Mouse (Mus musculus) heart, embryonic 15.5 days (tissue): ENCODE measurements around the gene Arih1. TPM values are rescaled to one million over a fixed set of nuclear protein-coding genes. Genes with fewer than 3 reads are reported as not detected.
A peak's percentile ranks its signal among the peaks of the same experiment; 100 is the strongest.

Experiments
- ATAC-seq: fragments of 200-750 bp; cut with Nextera tagmentation; replicated peaks from 2 replicates; pipeline ENCODE4 v1.8.0; 2017; ENCODE audit warnings: low read depth, moderate TSS enrichment; ENCODE audit not compliant: insufficient number of reproducible peaks, insufficient read depth, low FRiP score
- H3K27ac ChIP-seq: fragments of 300-500 bp; sonication (generic); 2 replicates; pipeline ENCODE4 v1.5.1; 2015; ENCODE audit warnings: mild to moderate bottlenecking, inconsistent platforms
- H3K27me3 ChIP-seq: fragments of 300-500 bp; sonication (generic); 2 replicates; pipeline ENCODE4 v1.6.1; 2015; ENCODE audit warnings: inconsistent platforms
- H3K36me3 ChIP-seq: fragments of 300-500 bp; sonication (generic); 2 replicates; pipeline ENCODE4 v1.6.1; 2015; ENCODE audit warnings: mild to moderate bottlenecking, inconsistent platforms
- H3K4me1 ChIP-seq: fragments of 300-500 bp; sonication (generic); replicated peaks from 2 replicates; pipeline ENCODE4 v1.6.1; 2015; ENCODE audit warnings: inconsistent platforms
- H3K4me2 ChIP-seq: fragments of 300-500 bp; sonication (generic); 2 replicates; pipeline ENCODE4 v1.6.1; 2015; ENCODE audit warnings: inconsistent platforms, mild to moderate bottlenecking, moderate library complexity
- H3K4me3 ChIP-seq: fragments of 300-500 bp; sonication (generic); 2 replicates; pipeline ENCODE4 v1.5.1; 2015; ENCODE audit warnings: mild to moderate bottlenecking, inconsistent platforms
- H3K9ac ChIP-seq: fragments of 300-500 bp; sonication (generic); 2 replicates; pipeline ENCODE4 v1.6.1; 2015; ENCODE audit warnings: mild to moderate bottlenecking, inconsistent platforms
- H3K9me3 ChIP-seq: fragments of 300-500 bp; sonication (generic); replicated peaks from 2 replicates; pipeline ENCODE4 v1.6.1; 2016; ENCODE audit warnings: inconsistent platforms
- WGBS: fragments of 180-500 bp; shearing (Covaris S2); methylation state at CpG from one replicate; pipeline ENCODE4 v1.1.7; 2015; ENCODE audit warnings: mixed read lengths; 5-methylcytosine and 5-hydroxymethylcytosine counted together
- polyA plus RNA-seq: library from polyadenylated mRNA; unstranded; fragments of >200 nt; fragmentation: Nextera tagmentation; extraction: Ambion mirVana; gene quantifications from 2 replicates; pipeline ENCODE4 v1.2.1, GENCODE M21; 2015

Gene Arih1
- polyA plus RNA-seq, 1 experiment from 2014 or later, result 12.1 TPM

GRCm38 (mm10) chr9:59458997-59459510 lies 27.4 kb downstream of the Arih1 start:
- Histone ChIP-seq H3K27me3 (no peaks in the 10 kb centered on the region), H3K4me3 (no peak overlapping the region), H3K9ac (no peak overlapping the region), H3K36me3 (no peaks in the 10 kb centered on the region), H3K4me1 (peaks cover 20% of the 10 kb centered on the region), H3K4me2 (no peak overlapping the region), H3K9me3 (no peaks in the 10 kb centered on the region), H3K27ac (no peak overlapping the region)
- 58% methylated on average over 4 of the region's 4 CpGs for WGBS
- ATAC-seq, result 0 out of 2 replicates have a peak, but pooled peaks have one; percentile 22

- Histone ChIP-seq H3K9me3 (no peaks in the 10 kb centered on the region), H3K36me3 (no peaks in the 10 kb centered on the region), H3K4me1 (peaks cover 17% of the 10 kb centered on the region), H3K4me2 (no peak overlapping the region), H3K27me3 (no peaks in the 10 kb centered on the region), H3K27ac (no peak overlapping the region), H3K4me3 (no peak overlapping the region), H3K9ac (no peak overlapping the region)
- 71% methylated on average over 1 of the region's 1 CpGs for WGBS
- no peak for ATAC-seq
Observed at GRCm38 (mm10) chr9:59458416-59458815, 28.0 kb downstream of the Arih1 start.

DNA sequence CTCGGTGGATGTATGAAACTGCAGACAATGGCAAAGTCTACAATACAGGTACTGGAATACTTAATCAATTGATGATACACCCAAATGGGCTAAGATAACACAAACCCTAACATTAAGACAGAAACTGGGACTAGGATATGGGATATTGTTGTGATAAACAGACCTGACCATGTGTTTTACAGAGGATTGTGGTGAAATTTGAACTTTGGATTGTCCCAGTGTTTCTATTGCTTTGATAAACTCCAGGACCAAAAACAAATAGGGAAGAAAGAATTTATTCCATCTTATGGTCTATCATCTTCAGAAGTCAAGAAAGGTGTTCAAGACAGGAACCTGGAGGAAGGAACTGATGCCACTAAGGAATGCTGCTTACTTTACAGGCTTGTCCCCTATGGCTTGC lies 28.7 kb downstream of the Arih1 start:
- Histone ChIP-seq H3K4me2 (no peak overlapping the region), H3K4me1 (peaks cover 17% of the 10 kb centered on the region), H3K9me3 (no peaks in the 10 kb centered on the region), H3K27ac (no peak overlapping the region), H3K36me3 (no peaks in the 10 kb centered on the region), H3K4me3 (no peak overlapping the region), H3K9ac (no peak overlapping the region), H3K27me3 (no peaks in the 10 kb centered on the region)
- no peak for ATAC-seq
- WGBS, result 94% methylated on average over 1 of the region's 1 CpGs

DNA sequence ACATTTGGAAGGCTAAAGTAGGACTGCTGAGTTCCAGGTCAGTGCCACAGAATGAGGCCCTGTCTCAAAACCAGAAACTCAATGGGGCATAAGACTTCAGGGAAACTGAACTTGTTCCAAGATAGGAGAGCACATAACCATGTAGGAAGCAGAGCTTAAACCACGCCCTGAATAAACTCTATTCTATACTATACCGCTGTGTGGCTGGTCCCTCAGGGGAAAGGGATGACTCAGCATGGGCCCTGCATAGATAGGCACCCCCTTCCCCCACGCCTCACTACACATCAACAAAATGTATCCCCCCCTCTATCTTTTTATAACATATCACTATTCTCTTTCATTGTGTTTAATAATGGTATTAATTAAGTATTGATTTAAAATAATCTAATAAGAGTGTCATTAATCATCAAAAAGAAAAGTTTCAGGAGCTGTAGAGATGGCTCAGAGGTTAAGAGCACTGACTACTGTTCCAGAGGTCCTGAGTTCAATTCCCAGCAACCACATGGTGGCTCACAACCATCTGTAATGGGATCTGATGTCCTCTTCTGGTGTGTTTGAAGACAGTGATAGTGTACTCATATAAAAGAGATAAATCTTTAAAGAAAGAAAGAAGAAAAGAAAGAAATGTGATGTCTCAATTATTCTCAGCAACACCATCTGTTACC lies 30.9 kb downstream of the Arih1 start:
- no peak overlapping the region for H3K9ac ChIP-seq
- H3K9me3 ChIP-seq, result no peaks in the 10 kb centered on the region
- H3K27me3 ChIP-seq, result no peaks in the 10 kb centered on the region
- 57% methylated on average over 3 of the region's 3 CpGs for WGBS
- ATAC-seq, result no peak
- no peak overlapping the region for H3K27ac ChIP-seq
- H3K4me3 ChIP-seq, result no peak overlapping the region
- no peak overlapping the region for H3K4me2 ChIP-seq
- H3K36me3 ChIP-seq, result no peaks in the 10 kb centered on the region
- H3K4me1 ChIP-seq, result peaks cover 17% of the 10 kb centered on the region

DNA sequence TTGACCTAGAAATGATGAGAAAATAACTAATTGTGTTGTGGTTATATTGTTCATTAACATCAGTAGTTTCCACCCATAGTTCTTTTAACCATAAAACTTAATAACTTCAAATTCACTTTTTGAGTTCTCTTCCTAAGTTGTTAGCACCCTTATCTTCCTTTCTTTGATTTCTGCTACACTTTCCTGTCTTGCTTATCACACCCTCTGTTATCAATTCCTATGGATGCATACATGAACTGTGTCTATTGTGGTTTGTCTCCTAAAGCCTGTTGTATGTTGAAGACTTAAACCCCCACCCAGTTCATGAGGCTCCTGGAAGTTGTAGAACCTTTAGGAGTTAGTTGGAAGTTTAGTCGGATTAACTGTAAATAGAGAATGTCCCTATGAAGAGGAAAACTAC lies 52.7 kb downstream of the Arih1 start:
- WGBS, result 91% methylated on average over 1 of the region's 1 CpGs
- Histone ChIP-seq H3K27me3 (no peaks in the 10 kb centered on the region), H3K9ac (no peak overlapping the region), H3K4me2 (no peak overlapping the region), H3K36me3 (peaks cover 9% of the 10 kb centered on the region; the same call in 1 of the 2 replicates), H3K4me3 (no peak overlapping the region), H3K27ac (no peak overlapping the region), H3K9me3 (no peaks in the 10 kb centered on the region), H3K4me1 (peaks cover 3% of the 10 kb centered on the region; the same call in 1 of the 2 replicates)
- no peak for ATAC-seq

GRCm38 (mm10) chr9:59431626-59432025 lies 54.8 kb downstream of the Arih1 start:
- no peak for ATAC-seq
- Histone ChIP-seq H3K4me2 (no peak overlapping the region), H3K4me1 (peaks cover 3% of the 10 kb centered on the region; the same call in 1 of the 2 replicates), H3K36me3 (peaks cover 15% of the 10 kb centered on the region), H3K9me3 (no peaks in the 10 kb centered on the region), H3K27me3 (no peaks in the 10 kb centered on the region), H3K4me3 (no peak overlapping the region), H3K27ac (no peak overlapping the region), H3K9ac (no peak overlapping the region)
- WGBS, result 88% methylated on average over 2 of the region's 2 CpGs

DNA sequence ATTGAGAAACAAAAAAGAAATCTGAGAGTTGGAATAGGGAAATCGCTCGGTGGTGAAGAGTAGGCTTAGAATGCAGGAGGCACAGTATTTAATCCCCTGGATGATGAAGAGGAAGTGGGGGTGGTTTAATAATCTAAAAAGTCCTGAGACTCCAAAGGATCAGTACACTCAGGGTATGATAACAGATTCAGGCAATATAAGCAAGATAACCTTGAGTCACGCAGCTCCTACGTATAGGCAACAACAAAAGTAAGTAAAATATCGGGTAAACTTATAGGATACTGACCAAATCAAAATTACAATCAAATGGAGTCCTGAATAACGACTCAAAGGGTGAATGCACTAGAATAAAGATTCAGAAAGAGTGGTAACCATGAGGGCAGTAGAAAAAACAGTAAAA lies 65.9 kb downstream of the Arih1 start:
- ATAC-seq, result no peak
- 81% methylated on average over 6 of the region's 6 CpGs for WGBS
- no peak overlapping the region for H3K4me2 ChIP-seq

DNA sequence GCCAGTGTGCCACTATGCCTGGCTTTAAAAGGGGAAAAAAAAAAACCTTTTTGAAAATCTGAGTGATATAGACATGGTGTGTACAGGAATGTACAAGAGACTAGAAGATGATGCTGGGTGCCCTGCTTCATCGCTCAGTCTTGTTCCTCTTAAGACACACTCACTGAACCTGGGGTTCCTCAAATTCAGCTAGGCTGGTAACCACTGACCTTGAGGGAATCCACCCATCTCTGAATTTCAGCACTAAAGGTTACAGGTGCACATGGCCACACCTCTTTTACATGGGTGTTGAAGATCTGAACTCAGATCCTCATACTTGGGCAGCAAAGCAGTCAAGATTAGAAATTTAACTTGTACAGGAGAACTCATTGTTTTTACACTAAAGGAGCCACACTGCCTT lies 79.1 kb downstream of the Arih1 start:
- Histone ChIP-seq H3K27ac (no peak overlapping the region), H3K4me3 (no peak overlapping the region), H3K36me3 (peaks cover 37% of the 10 kb centered on the region), H3K9ac (no peak overlapping the region), H3K4me1 (no peaks in the 10 kb centered on the region), H3K9me3 (no peaks in the 10 kb centered on the region), H3K27me3 (no peaks in the 10 kb centered on the region), H3K4me2 (no peak overlapping the region)
- 90% methylated on average over 1 of the region's 1 CpGs for WGBS
- ATAC-seq, result no peak

More for the DNA sequence above, 65.9 kb downstream of the Arih1 start:
- Histone ChIP-seq H3K27me3 (no peaks in the 10 kb centered on the region), H3K4me1 (no peaks in the 10 kb centered on the region), H3K27ac (no peak overlapping the region), H3K4me3 (no peak overlapping the region), H3K9me3 (no peaks in the 10 kb centered on the region), H3K9ac (no peak overlapping the region), H3K36me3 (no peaks in the 10 kb centered on the region)

DNA sequence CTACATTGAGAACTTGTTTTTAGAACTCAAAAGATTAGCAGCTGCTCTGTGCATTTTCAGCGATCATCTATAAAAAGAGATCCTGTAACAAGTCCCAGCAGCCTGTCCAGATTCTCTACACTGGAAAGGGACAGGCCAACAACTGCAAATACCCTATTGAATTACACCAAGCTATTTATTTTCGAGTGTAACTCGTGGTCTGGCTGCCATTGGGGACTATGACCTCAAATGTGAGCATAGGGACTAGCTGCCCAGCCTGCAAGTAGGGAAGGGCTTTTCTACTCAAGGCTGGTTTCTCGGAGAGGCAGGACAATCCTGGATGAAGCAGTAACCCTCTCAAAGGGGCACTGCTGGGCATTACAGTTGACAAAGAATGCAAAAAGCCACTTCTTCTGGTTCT lies 97.3 kb downstream of the Arih1 start:
- Histone ChIP-seq H3K27ac (no peak overlapping the region), H3K27me3 (no peaks in the 10 kb centered on the region), H3K9me3 (no peaks in the 10 kb centered on the region), H3K36me3 (peaks cover 31% of the 10 kb centered on the region), H3K9ac (no peak overlapping the region), H3K4me1 (no peaks in the 10 kb centered on the region), H3K4me3 (no peak overlapping the region), H3K4me2 (no peak overlapping the region)
- no peak for ATAC-seq
- WGBS, result 81% methylated on average over 4 of the region's 4 CpGs

DNA sequence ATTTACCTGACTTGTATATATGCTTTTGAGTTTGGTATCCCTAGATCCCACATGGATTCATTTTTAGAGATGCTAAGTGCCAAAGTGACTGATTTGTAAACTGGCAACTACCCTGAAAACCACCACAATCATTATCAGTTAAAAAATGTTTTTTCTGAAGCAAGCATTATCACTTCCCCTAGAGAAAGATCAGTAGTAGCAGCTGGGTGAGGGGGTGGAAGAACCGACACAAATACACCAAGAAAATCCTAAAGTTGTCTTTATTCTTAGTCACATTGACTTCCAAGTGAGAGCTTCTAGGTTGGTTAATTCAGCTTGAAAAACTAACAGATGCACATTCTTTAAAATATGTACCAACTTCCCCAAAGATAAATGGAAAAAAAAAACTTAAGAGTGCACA lies 98.1 kb downstream of the Arih1 start:
- Histone ChIP-seq H3K36me3 (peaks cover 25% of the 10 kb centered on the region), H3K4me1 (no peaks in the 10 kb centered on the region), H3K27ac (no peak overlapping the region), H3K9me3 (no peaks in the 10 kb centered on the region), H3K27me3 (no peaks in the 10 kb centered on the region), H3K4me3 (no peak overlapping the region), H3K4me2 (no peak overlapping the region), H3K9ac (no peak overlapping the region)
- ATAC-seq, result no peak
- 84% methylated on average over 1 of the region's 1 CpGs for WGBS

- H3K36me3 ChIP-seq, result peaks cover 18% of the 10 kb centered on the region
- H3K27ac ChIP-seq, result no peak overlapping the region
- no peaks in the 10 kb centered on the region for H3K4me1 ChIP-seq
- H3K9me3 ChIP-seq, result no peaks in the 10 kb centered on the region
- no peak overlapping the region for H3K4me2 ChIP-seq
- H3K4me3 ChIP-seq, result no peak overlapping the region
- no peak for ATAC-seq
- H3K9ac ChIP-seq, result no peak overlapping the region
- 56% methylated on average over 3 of the region's 3 CpGs for WGBS
- no peaks in the 10 kb centered on the region for H3K27me3 ChIP-seq
Observed at GRCm38 (mm10) chr9:59387461-59387860, 99.0 kb downstream of the Arih1 start.

DNA sequence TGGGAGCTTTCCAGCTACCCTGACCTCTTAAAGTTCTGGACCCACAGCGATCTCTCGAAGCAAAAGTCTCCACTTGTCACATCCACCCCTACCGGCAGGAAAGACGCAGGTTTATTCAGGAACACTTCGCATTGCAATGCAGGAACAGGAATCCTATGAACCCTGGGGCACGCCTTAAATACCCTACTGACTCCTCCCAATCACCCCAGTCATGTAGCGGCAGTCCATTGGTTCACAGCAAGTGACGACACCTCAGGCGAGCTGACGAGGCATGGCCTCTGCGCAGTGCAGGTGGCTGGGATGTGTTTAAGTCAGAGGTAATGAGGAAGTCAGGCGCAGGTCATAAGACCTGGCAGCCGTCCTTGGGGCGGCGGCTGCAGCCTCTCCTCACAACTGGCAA lies 110.8 kb downstream of the Arih1 start:
- no peaks in the 10 kb centered on the region for H3K36me3 ChIP-seq
- 91% methylated on average over 15 of the region's 15 CpGs for WGBS

More for the DNA sequence above, 110.8 kb downstream of the Arih1 start:
- Histone ChIP-seq H3K27ac (no peak overlapping the region), H3K4me1 (no peaks in the 10 kb centered on the region), H3K27me3 (no peaks in the 10 kb centered on the region), H3K9me3 (no peaks in the 10 kb centered on the region), H3K4me3 (no peak overlapping the region), H3K4me2 (no peak overlapping the region), H3K9ac (no peak overlapping the region)
- ATAC-seq, result no peak
